Mouse (Mus musculus): Measurements from ENCODE around the gene Ifnz. TPM values are rescaled to one million over a fixed set of nuclear protein-coding genes. Genes with fewer than 3 reads are reported as not detected.

Gene Ifnz
- not detected for polyA plus RNA-seq (2014; fragmentation: Illumina TruSeq; extraction: RNeasy Lipid Tissue Mini Kit (QIAGEN cat#74804); ENCODE audit: low read depth, low replicate concordance)

GRCm38 (mm10) chr4:88781831-88782230 is at the start of gene Ifnz:
Gene Ifnz, plus strand, starts transcription at chr4:88782131.

GRCm38 (mm10) chr4:88754818-88755340 is 27.1 kb upstream of the Ifnz start, which contains the start of gene Gm13271:
Gene Gm13271, plus strand, starts transcription at chr4:88754868.

GRCm38 (mm10) chr4:88759610-88760268 is 22.2 kb upstream of the Ifnz start, which contains the start of gene Gm13283:
Gene Gm13283, plus strand, starts transcription at chr4:88760119.

GRCm38 (mm10) chr4:88773534-88773933 is 8.4 kb upstream of the Ifnz start, which contains the start of gene Gm13290:
Gene Gm13290, plus strand, starts transcription at chr4:88773834.

GRCm38 (mm10) chr4:88776622-88777021 is 5.3 kb upstream of the Ifnz start, which contains the start of gene Gm13289:
Gene Gm13289, plus strand, starts transcription at chr4:88776922.

GRCm38 (mm10) chr4:88779550-88779949 is 2.4 kb upstream of the Ifnz start, which contains the start of gene Gm13272:
Gene Gm13272, plus strand, starts transcription at chr4:88779850.

GRCm38 (mm10) chr4:88785409-88785808 is 3.5 kb downstream of the Ifnz start, which contains the start of gene Gm13276:
Gene Gm13276, plus strand, starts transcription at chr4:88785709.

GRCm38 (mm10) chr4:88788402-88788801 is 6.5 kb downstream of the Ifnz start, which contains the start of gene Gm13277:
Gene Gm13277, plus strand, starts transcription at chr4:88788632.

GRCm38 (mm10) chr4:88791250-88791649 is 9.3 kb downstream of the Ifnz start, which contains the start of gene Gm13278:
Gene Gm13278, plus strand, starts transcription at chr4:88791550.

GRCm38 (mm10) chr4:88793936-88794675 is 12.2 kb downstream of the Ifnz start, which contains the start of gene Gm13275:
Gene Gm13275, plus strand, starts transcription at chr4:88794487.

GRCm38 (mm10) chr4:88797097-88797496 is 15.2 kb downstream of the Ifnz start, which contains the start of gene Gm13279:
Gene Gm13279, plus strand, starts transcription at chr4:88797397.

GRCm38 (mm10) chr4:88799365-88799764 is 17.4 kb downstream of the Ifnz start, which contains the start of gene Gm13285:
Gene Gm13285, plus strand, starts transcription at chr4:88799665.

GRCm38 (mm10) chr4:88802954-88803353 is 21.0 kb downstream of the Ifnz start, which contains the start of gene Gm13287:
Gene Gm13287, plus strand, starts transcription at chr4:88803254.

GRCm38 (mm10) chr4:88805231-88805630 is 23.3 kb downstream of the Ifnz start, which contains the start of gene Gm13288:
Gene Gm13288, plus strand, starts transcription at chr4:88805531.

GRCm38 (mm10) chr4:88815928-88816327 is 34.0 kb downstream of the Ifnz start, which contains the start of gene Ifna7:
Gene Ifna7, plus strand, starts transcription at chr4:88816228.

GRCm38 (mm10) chr4:88819659-88820058 is 37.7 kb downstream of the Ifnz start, which contains the start of gene Ifna11:
Gene Ifna11, plus strand, starts transcription at chr4:88819959.

GRCm38 (mm10) chr4:88827116-88827515 is 45.2 kb downstream of the Ifnz start, which contains the start of gene Ifna6:
Gene Ifna6, plus strand, starts transcription at chr4:88827416.

Other genes starting within 250 kb of the Ifnz start
- gene Ifna15, start 223.9 kb upstream of the Ifnz start, polyA plus RNA-seq (2014; fragmentation: Illumina TruSeq; extraction: RNeasy Lipid Tissue Mini Kit (QIAGEN cat#74804); ENCODE audit: low read depth, low replicate concordance) = not detected
- not detected for gene Ifna14, start 210.3 kb upstream of the Ifnz start, polyA plus RNA-seq (2014; fragmentation: Illumina TruSeq; extraction: RNeasy Lipid Tissue Mini Kit (QIAGEN cat#74804); ENCODE audit: low read depth, low replicate concordance)
- not detected for gene Ifna9, start 189.7 kb upstream of the Ifnz start, polyA plus RNA-seq (2014; fragmentation: Illumina TruSeq; extraction: RNeasy Lipid Tissue Mini Kit (QIAGEN cat#74804); ENCODE audit: low read depth, low replicate concordance)
- gene Ifna12, start 178.8 kb upstream of the Ifnz start, polyA plus RNA-seq (2014; fragmentation: Illumina TruSeq; extraction: RNeasy Lipid Tissue Mini Kit (QIAGEN cat#74804); ENCODE audit: low read depth, low replicate concordance) = not detected
- not detected for gene C87499, start 147.7 kb upstream of the Ifnz start, polyA plus RNA-seq (2014; fragmentation: Illumina TruSeq; extraction: RNeasy Lipid Tissue Mini Kit (QIAGEN cat#74804); ENCODE audit: low read depth, low replicate concordance)
- gene Ifna13, start 137.7 kb upstream of the Ifnz start, polyA plus RNA-seq (2014; fragmentation: Illumina TruSeq; extraction: RNeasy Lipid Tissue Mini Kit (QIAGEN cat#74804); ENCODE audit: low read depth, low replicate concordance) = not detected
- gene Ifna16, start 105.2 kb upstream of the Ifnz start, polyA plus RNA-seq (2014; fragmentation: Illumina TruSeq; extraction: RNeasy Lipid Tissue Mini Kit (QIAGEN cat#74804); ENCODE audit: low read depth, low replicate concordance) = not detected
- gene Ifna2, start 98.2 kb upstream of the Ifnz start, polyA plus RNA-seq (2014; fragmentation: Illumina TruSeq; extraction: RNeasy Lipid Tissue Mini Kit (QIAGEN cat#74804); ENCODE audit: low read depth, low replicate concordance) = not detected
- gene Ifnab, start 90.8 kb upstream of the Ifnz start, polyA plus RNA-seq (2014; fragmentation: Illumina TruSeq; extraction: RNeasy Lipid Tissue Mini Kit (QIAGEN cat#74804); ENCODE audit: low read depth, low replicate concordance) = not detected
- gene Gm26566, start 60.3 kb upstream of the Ifnz start, polyA plus RNA-seq (2014; fragmentation: Illumina TruSeq; extraction: RNeasy Lipid Tissue Mini Kit (QIAGEN cat#74804); ENCODE audit: low read depth, low replicate concordance) = not detected
- 44.7 TPM for gene Klhl9, start 59.7 kb upstream of the Ifnz start, polyA plus RNA-seq (2014; fragmentation: Illumina TruSeq; extraction: RNeasy Lipid Tissue Mini Kit (QIAGEN cat#74804); ENCODE audit: low read depth, low replicate concordance)
- gene Gm13271, start 27.3 kb upstream of the Ifnz start, polyA plus RNA-seq (2014; fragmentation: Illumina TruSeq; extraction: RNeasy Lipid Tissue Mini Kit (QIAGEN cat#74804); ENCODE audit: low read depth, low replicate concordance) = not detected
- not detected for gene Gm13283, start 22.0 kb upstream of the Ifnz start, polyA plus RNA-seq (2014; fragmentation: Illumina TruSeq; extraction: RNeasy Lipid Tissue Mini Kit (QIAGEN cat#74804); ENCODE audit: low read depth, low replicate concordance)
- gene Gm13290, start 8.3 kb upstream of the Ifnz start, polyA plus RNA-seq (2014; fragmentation: Illumina TruSeq; extraction: RNeasy Lipid Tissue Mini Kit (QIAGEN cat#74804); ENCODE audit: low read depth, low replicate concordance) = not detected
- gene Gm13289, start 5.2 kb upstream of the Ifnz start, polyA plus RNA-seq (2014; fragmentation: Illumina TruSeq; extraction: RNeasy Lipid Tissue Mini Kit (QIAGEN cat#74804); ENCODE audit: low read depth, low replicate concordance) = not detected
- not detected for gene Gm13272, start 2.3 kb upstream of the Ifnz start, polyA plus RNA-seq (2014; fragmentation: Illumina TruSeq; extraction: RNeasy Lipid Tissue Mini Kit (QIAGEN cat#74804); ENCODE audit: low read depth, low replicate concordance)
- gene Gm13276, start 3.6 kb downstream of the Ifnz start, polyA plus RNA-seq (2014; fragmentation: Illumina TruSeq; extraction: RNeasy Lipid Tissue Mini Kit (QIAGEN cat#74804); ENCODE audit: low read depth, low replicate concordance) = not detected
- not detected for gene Gm13277, start 6.5 kb downstream of the Ifnz start, polyA plus RNA-seq (2014; fragmentation: Illumina TruSeq; extraction: RNeasy Lipid Tissue Mini Kit (QIAGEN cat#74804); ENCODE audit: low read depth, low replicate concordance)
- gene Gm13278, start 9.4 kb downstream of the Ifnz start, polyA plus RNA-seq (2014; fragmentation: Illumina TruSeq; extraction: RNeasy Lipid Tissue Mini Kit (QIAGEN cat#74804); ENCODE audit: low read depth, low replicate concordance) = not detected
- gene Gm13275, start 12.4 kb downstream of the Ifnz start, polyA plus RNA-seq (2014; fragmentation: Illumina TruSeq; extraction: RNeasy Lipid Tissue Mini Kit (QIAGEN cat#74804); ENCODE audit: low read depth, low replicate concordance) = not detected
- gene Gm13279, start 15.3 kb downstream of the Ifnz start, polyA plus RNA-seq (2014; fragmentation: Illumina TruSeq; extraction: RNeasy Lipid Tissue Mini Kit (QIAGEN cat#74804); ENCODE audit: low read depth, low replicate concordance) = not detected
- gene Gm13285, start 17.5 kb downstream of the Ifnz start, polyA plus RNA-seq (2014; fragmentation: Illumina TruSeq; extraction: RNeasy Lipid Tissue Mini Kit (QIAGEN cat#74804); ENCODE audit: low read depth, low replicate concordance) = not detected
- not detected for gene Gm13287, start 21.1 kb downstream of the Ifnz start, polyA plus RNA-seq (2014; fragmentation: Illumina TruSeq; extraction: RNeasy Lipid Tissue Mini Kit (QIAGEN cat#74804); ENCODE audit: low read depth, low replicate concordance)
- gene Gm13288, start 23.4 kb downstream of the Ifnz start, polyA plus RNA-seq (2014; fragmentation: Illumina TruSeq; extraction: RNeasy Lipid Tissue Mini Kit (QIAGEN cat#74804); ENCODE audit: low read depth, low replicate concordance) = not detected
- gene Ifna7, start 34.1 kb downstream of the Ifnz start, polyA plus RNA-seq (2014; fragmentation: Illumina TruSeq; extraction: RNeasy Lipid Tissue Mini Kit (QIAGEN cat#74804); ENCODE audit: low read depth, low replicate concordance) = not detected
- not detected for gene Ifna11, start 37.8 kb downstream of the Ifnz start, polyA plus RNA-seq (2014; fragmentation: Illumina TruSeq; extraction: RNeasy Lipid Tissue Mini Kit (QIAGEN cat#74804); ENCODE audit: low read depth, low replicate concordance)
- gene Ifna6, start 45.3 kb downstream of the Ifnz start, polyA plus RNA-seq (2014; fragmentation: Illumina TruSeq; extraction: RNeasy Lipid Tissue Mini Kit (QIAGEN cat#74804); ENCODE audit: low read depth, low replicate concordance) = not detected
- gene Ifna5, start 53.4 kb downstream of the Ifnz start, polyA plus RNA-seq (2014; fragmentation: Illumina TruSeq; extraction: RNeasy Lipid Tissue Mini Kit (QIAGEN cat#74804); ENCODE audit: low read depth, low replicate concordance) = not detected
- not detected for gene Ifna4, start 59.7 kb downstream of the Ifnz start, polyA plus RNA-seq (2014; fragmentation: Illumina TruSeq; extraction: RNeasy Lipid Tissue Mini Kit (QIAGEN cat#74804); ENCODE audit: low read depth, low replicate concordance)
- gene Ifna1, start 68.0 kb downstream of the Ifnz start, polyA plus RNA-seq (2014; fragmentation: Illumina TruSeq; extraction: RNeasy Lipid Tissue Mini Kit (QIAGEN cat#74804); ENCODE audit: low read depth, low replicate concordance) = not detected
- gene Ifne, start 98.1 kb downstream of the Ifnz start, polyA plus RNA-seq (2014; fragmentation: Illumina TruSeq; extraction: RNeasy Lipid Tissue Mini Kit (QIAGEN cat#74804); ENCODE audit: low read depth, low replicate concordance) = not detected

Data from heart, adult 10 weeks (tissue).